10 mouse cellular contexts compared by ENCODE assay signal in the genomic region with DNA sequence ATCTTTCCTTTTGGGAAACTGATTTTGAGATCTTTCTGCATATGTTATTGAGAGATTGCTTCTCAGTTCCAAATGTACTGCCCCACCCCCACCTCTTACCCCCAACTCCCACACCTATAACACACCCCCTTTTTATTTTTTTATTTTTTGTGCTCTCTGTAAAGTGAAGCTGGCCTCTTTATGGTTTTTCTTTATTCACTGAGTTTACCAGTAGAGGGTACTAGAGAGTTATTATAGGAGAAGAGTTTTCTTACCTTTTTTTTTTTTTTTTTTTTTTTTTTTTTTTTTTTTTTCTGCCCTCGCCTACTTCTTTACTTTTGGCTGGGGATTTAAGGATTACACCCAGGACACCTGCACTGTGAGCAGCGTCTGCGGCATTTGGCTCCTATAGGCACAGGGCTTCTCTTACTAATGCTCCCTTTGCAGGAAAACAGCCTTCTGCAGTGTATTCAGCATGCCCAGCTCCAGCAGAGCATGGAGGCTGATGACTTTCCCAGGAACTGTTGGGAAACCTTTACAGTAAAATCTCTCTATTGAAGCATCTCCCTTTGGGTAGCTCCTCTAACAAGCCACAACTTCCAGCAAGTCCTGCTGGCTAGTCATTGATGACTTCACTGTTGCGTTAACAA.
DNase-seq lines count a peak whose midpoint lies in the region; ATAC-seq lines count a peak whose summit lies in the region.
"Had no signal": no experiment of that assay in that cellular context is flagged by ENCODE, and none has a peak within 500 bp of the region (broad histone marks: within the 10 kb centered on the region; RNA-seq: fewer than 3 reads in every experiment).

No protein-coding gene starts in this region.

- no peak overlapping the region for H3K27ac ChIP-seq in midbrain, embryonic 11.5 days (ENCODE audit: low read depth, low read length)
- no peak overlapping the region for H3K27ac ChIP-seq in midbrain, embryonic 13.5 days
- H3K27ac ChIP-seq: lung, embryonic 15.5 days had no signal

- no peak overlapping the region for H3K9ac ChIP-seq in midbrain, embryonic 11.5 days (ENCODE audit: low read length)
- no peak overlapping the region for H3K9ac ChIP-seq in midbrain, embryonic 13.5 days (replicated peaks)
- H3K9ac ChIP-seq: lung, embryonic 15.5 days had no signal

- WGBS in midbrain, embryonic 11.5 days: 27% methylated on average over 4 of the region's 4 CpGs
- 26% methylated on average over 4 of the region's 4 CpGs for WGBS in midbrain, embryonic 13.5 days

- peak; percentile 21 for DNase-seq in kidney, adult 11 months
- no peak for DNase-seq in kidney, postnatal 36 days
- DNase-seq in midbrain, embryonic 11.5 days (ENCODE audit: low spot score, missing footprints): peak; percentile 85
- DNase-seq in brain, embryonic 18.5 days (ENCODE audit: low read depth, low spot score): peak; percentile 3
- peak; percentile 5 for DNase-seq in right cerebral cortex, postnatal 4 days
- DNase-seq: adrenal gland, adult 8-10 months; thymus, adult 2 months had no signal

- H3K36me3 ChIP-seq in midbrain, embryonic 11.5 days (ENCODE audit: control insufficient read depth, insufficient read depth, low read length): no peaks in the 10 kb centered on the region
- H3K36me3 ChIP-seq in midbrain, embryonic 13.5 days: no peaks in the 10 kb centered on the region
- H3K36me3 ChIP-seq: lung, embryonic 15.5 days had no signal

- H3K9me3 ChIP-seq in midbrain, embryonic 11.5 days (ENCODE audit: control insufficient read depth, low read length): no peaks in the 10 kb centered on the region
- H3K9me3 ChIP-seq in midbrain, embryonic 13.5 days: no peaks in the 10 kb centered on the region
- H3K9me3 ChIP-seq: lung, embryonic 15.5 days had no signal

- H3K4me3 ChIP-seq in midbrain, embryonic 11.5 days (ENCODE audit: low read depth, low read length): no peak overlapping the region
- no peak overlapping the region for H3K4me3 ChIP-seq in midbrain, embryonic 13.5 days (replicated peaks)
- H3K4me3 ChIP-seq: lung, embryonic 15.5 days had no signal

- no peak overlapping the region for H3K4me2 ChIP-seq in midbrain, embryonic 11.5 days
- no peak overlapping the region for H3K4me2 ChIP-seq in midbrain, embryonic 13.5 days (replicated peaks)
- H3K4me2 ChIP-seq: lung, embryonic 15.5 days had no signal

- no peaks in the 10 kb centered on the region for H3K4me1 ChIP-seq in midbrain, embryonic 11.5 days (ENCODE audit: control insufficient read depth, insufficient read depth, low read length)
- H3K4me1 ChIP-seq in midbrain, embryonic 13.5 days (replicated peaks): no peaks in the 10 kb centered on the region

- no peaks in the 10 kb centered on the region for H3K27me3 ChIP-seq in midbrain, embryonic 11.5 days (ENCODE audit: control insufficient read depth, insufficient read depth, low read length)
- H3K27me3 ChIP-seq in midbrain, embryonic 13.5 days: no peaks in the 10 kb centered on the region
- H3K27me3 ChIP-seq: lung, embryonic 15.5 days had no signal

- ATAC-seq in midbrain, embryonic 11.5 days (ENCODE audit: low FRiP score): no peak
- no peak for ATAC-seq in midbrain, embryonic 13.5 days
- no peak for ATAC-seq in erythroblast, adult 5-6 weeks (replicated peaks; ENCODE audit: low FRiP score, poor library complexity, severe bottlenecking)

Comparison
In these comparisons a context has a peak if more than half of its experiments do, and no peak if none do; other contexts are left out.
1. DNase-seq: peak in kidney, adult 11 months (single experiment), midbrain, embryonic 11.5 days (single experiment), brain, embryonic 18.5 days (single experiment) and right cerebral cortex, postnatal 4 days (single experiment); none in kidney, postnatal 36 days (0 of 2).